Mouse (Mus musculus) spleen, adult 2 months (tissue): ENCODE results near the gene Cpa3.

Source experiments
- CTCF ChIP-seq: fragments of 200-500 bp; IDR thresholded peaks from 2 replicates; pipeline ENCODE4 v1.5.1; 2011; ENCODE audit warnings: mild to moderate bottlenecking, inconsistent platforms; ENCODE audit not compliant: insufficient read depth, insufficient read length, insufficient replicate concordance; ENCODE audit errors: extremely low read depth
- POLR2A ChIP-seq: fragments of 200-500 bp; IDR thresholded peaks from 2 replicates; pipeline ENCODE4 v1.6.1; 2011; ENCODE audit warnings: low read depth, low read length, inconsistent platforms

- TF ChIP-seq CTCF, result no peak
- no peak for TF ChIP-seq POLR2A
Observed at GRCm38 (mm10) chr3:20222136-20222535, 19.8 kb downstream of the Cpa3 start.
